Mouse (Mus musculus) megakaryocyte, embryonic 14.5 days (primary cell): ENCODE results near the gene Morc1.

Source experiments
- FLI1 ChIP-seq: IDR thresholded peaks from 2 replicates; pipeline ENCODE4 v1.6.1; 2012; ENCODE audit warnings: low read length, inconsistent platforms, mixed read lengths
- GATA1 ChIP-seq: IDR thresholded peaks from 3 replicates; pipeline ENCODE4 v1.6.1; 2012; ENCODE audit warnings: mixed read lengths, low read length, inconsistent platforms, borderline replicate concordance

DNA sequence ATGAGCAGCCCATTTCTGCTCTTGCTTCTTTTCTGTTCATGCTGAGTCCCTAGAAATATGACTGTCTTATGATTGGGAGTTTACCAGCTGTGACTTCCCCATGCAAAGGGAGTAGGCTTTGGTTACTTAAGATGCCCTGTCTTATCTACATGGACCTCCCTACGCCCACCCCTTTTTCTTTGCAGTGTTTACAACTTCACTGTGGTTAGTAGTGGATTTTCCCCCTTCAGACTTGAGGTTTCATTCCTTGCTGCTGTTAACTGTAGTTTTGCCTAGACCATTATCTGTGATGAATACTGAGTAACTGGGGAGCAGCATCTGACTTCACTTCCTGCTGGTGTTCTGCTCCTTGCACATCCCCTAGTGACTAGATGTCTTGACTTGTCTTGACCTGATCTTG, 247.0 kb downstream of the Morc1 start:
- no peak for TF ChIP-seq GATA1
- TF ChIP-seq FLI1: no peak
